Mouse (Mus musculus): ENCODE data around the gene Akap8. TPM values are rescaled to one million over a fixed set of nuclear protein-coding genes. Genes with fewer than 3 reads are reported as not detected.

The Akap8 gene
- total and polyA plus RNA-seq, 3 experiments, result 67.3 to 272 (median 132) TPM

- TF ChIP-seq GATA2 (IDR thresholded peaks at IDR 0.05; ENCODE audit: borderline replicate concordance, low read depth, low read length), result no peak
- TF ChIP-seq POLR2AphosphoS5 (IDR thresholded peaks at IDR 0.05; ENCODE audit: insufficient replicate concordance, low read depth, low read length), result no peak
- no peak for TF ChIP-seq CTCF (IDR thresholded peaks at IDR 0.05; ENCODE audit: low read depth, low read length)
- TF ChIP-seq GATA1 (IDR thresholded peaks at IDR 0.05; ENCODE audit: borderline replicate concordance, low read length), result no peak
- no peak for TF ChIP-seq TAL1 (conservative IDR thresholded peaks at IDR 0.05; ENCODE audit: low read depth, low read length)
- DNase-seq (ENCODE audit: low spot score) (no peak), ATAC-seq (ENCODE audit: extremely low read depth, insufficient number of reproducible peaks, low FRiP score, poor library complexity, severe bottlenecking) (no peak)
- peaks cover 51% of the 10 kb centered on the region for H3K4me1 ChIP-seq (ENCODE audit: insufficient read depth, low read depth, low read length)
- H3K9me3 ChIP-seq (replicated peaks), result no peaks in the 10 kb centered on the region
- H3K4me3 ChIP-seq (ENCODE audit: low read depth, low read length), result no peak overlapping the region
- no peaks in the 10 kb centered on the region for H3K27me3 ChIP-seq (ENCODE audit: insufficient read depth, low read length)
- peaks cover 98% of the 10 kb centered on the region for H3K36me3 ChIP-seq (replicated peaks)
These were observed 8.2 kb downstream of the Akap8 start for GRCm38 (mm10) chr17:32312801-32313200.

- H3K36me3 ChIP-seq (replicated peaks), result peaks cover 98% of the 10 kb centered on the region
- H3K4me3 ChIP-seq (ENCODE audit: low read depth, low read length), result no peak overlapping the region
- no peaks in the 10 kb centered on the region for H3K27me3 ChIP-seq (ENCODE audit: insufficient read depth, low read length)
- peaks cover 36% of the 10 kb centered on the region for H3K4me1 ChIP-seq (ENCODE audit: insufficient read depth, low read depth, low read length)
- no peaks in the 10 kb centered on the region for H3K9me3 ChIP-seq (replicated peaks)
- no peak for DNase-seq (ENCODE audit: low spot score)
- ATAC-seq (ENCODE audit: extremely low read depth, insufficient number of reproducible peaks, low FRiP score, poor library complexity, severe bottlenecking), result no peak
- no peak for TF ChIP-seq GATA2 (IDR thresholded peaks at IDR 0.05; ENCODE audit: borderline replicate concordance, low read depth, low read length)
- TF ChIP-seq GATA1 (IDR thresholded peaks at IDR 0.05; ENCODE audit: borderline replicate concordance, low read length), result no peak
- TF ChIP-seq POLR2AphosphoS5 (IDR thresholded peaks at IDR 0.05; ENCODE audit: insufficient replicate concordance, low read depth, low read length), result no peak
- TF ChIP-seq CTCF (IDR thresholded peaks at IDR 0.05; ENCODE audit: low read depth, low read length), result no peak
- TF ChIP-seq TAL1 (conservative IDR thresholded peaks at IDR 0.05; ENCODE audit: low read depth, low read length), result no peak
These were observed 13.1 kb downstream of the Akap8 start for GRCm38 (mm10) chr17:32307963-32308362.

GRCm38 (mm10) chr17:32298125-32298524 is 22.9 kb downstream of the Akap8 start:
- ATAC-seq (ENCODE audit: extremely low read depth, insufficient number of reproducible peaks, low FRiP score, poor library complexity, severe bottlenecking) (no peak), DNase-seq (ENCODE audit: low spot score) (no peak)
- Histone ChIP-seq H3K9me3 (replicated peaks) (no peaks in the 10 kb centered on the region), H3K36me3 (replicated peaks) (peaks cover 2% of the 10 kb centered on the region), H3K4me3 (ENCODE audit: low read depth, low read length) (no peak overlapping the region), H3K4me1 (ENCODE audit: insufficient read depth, low read depth, low read length) (no peaks in the 10 kb centered on the region), H3K27me3 (ENCODE audit: insufficient read depth, low read length) (no peaks in the 10 kb centered on the region)
- TF ChIP-seq TAL1 (conservative IDR thresholded peaks at IDR 0.05; ENCODE audit: low read depth, low read length) (no peak), CTCF (IDR thresholded peaks at IDR 0.05; ENCODE audit: low read depth, low read length) (no peak), GATA1 (IDR thresholded peaks at IDR 0.05; ENCODE audit: borderline replicate concordance, low read length) (no peak), GATA2 (IDR thresholded peaks at IDR 0.05; ENCODE audit: borderline replicate concordance, low read depth, low read length) (no peak), POLR2AphosphoS5 (IDR thresholded peaks at IDR 0.05; ENCODE audit: insufficient replicate concordance, low read depth, low read length) (no peak)

GRCm38 (mm10) chr17:32295901-32296300 is 25.1 kb downstream of the Akap8 start:
- Histone ChIP-seq H3K36me3 (replicated peaks) (peaks cover 3% of the 10 kb centered on the region), H3K9me3 (replicated peaks) (no peaks in the 10 kb centered on the region), H3K27me3 (ENCODE audit: insufficient read depth, low read length) (no peaks in the 10 kb centered on the region), H3K4me3 (ENCODE audit: low read depth, low read length) (no peak overlapping the region), H3K4me1 (ENCODE audit: insufficient read depth, low read depth, low read length) (no peaks in the 10 kb centered on the region)
- no peak for TF ChIP-seq GATA2 (IDR thresholded peaks at IDR 0.05; ENCODE audit: borderline replicate concordance, low read depth, low read length)
- TF ChIP-seq TAL1 (conservative IDR thresholded peaks at IDR 0.05; ENCODE audit: low read depth, low read length), result no peak
- no peak for DNase-seq (ENCODE audit: low spot score)
- ATAC-seq (ENCODE audit: extremely low read depth, insufficient number of reproducible peaks, low FRiP score, poor library complexity, severe bottlenecking), result no peak

- no peak for DNase-seq (ENCODE audit: low spot score)
- Histone ChIP-seq H3K27me3 (ENCODE audit: insufficient read depth, low read length) (no peaks in the 10 kb centered on the region), H3K36me3 (replicated peaks) (peaks cover 3% of the 10 kb centered on the region), H3K9me3 (replicated peaks) (no peaks in the 10 kb centered on the region), H3K4me3 (ENCODE audit: low read depth, low read length) (no peak overlapping the region), H3K4me1 (ENCODE audit: insufficient read depth, low read depth, low read length) (no peaks in the 10 kb centered on the region)
- TF ChIP-seq POLR2AphosphoS5 (IDR thresholded peaks at IDR 0.05; ENCODE audit: insufficient replicate concordance, low read depth, low read length) (no peak), GATA2 (IDR thresholded peaks at IDR 0.05; ENCODE audit: borderline replicate concordance, low read depth, low read length) (no peak), GATA1 (IDR thresholded peaks at IDR 0.05; ENCODE audit: borderline replicate concordance, low read length) (no peak), TAL1 (conservative IDR thresholded peaks at IDR 0.05; ENCODE audit: low read depth, low read length) (no peak), CTCF (IDR thresholded peaks at IDR 0.05; ENCODE audit: low read depth, low read length) (no peak)
- no peak for ATAC-seq (ENCODE audit: extremely low read depth, insufficient number of reproducible peaks, low FRiP score, poor library complexity, severe bottlenecking)
These were observed 25.9 kb downstream of the Akap8 start for GRCm38 (mm10) chr17:32295160-32295559.

GRCm38 (mm10) chr17:32285138-32285670 is 35.8 kb downstream of the Akap8 start:
- DNase-seq (ENCODE audit: low spot score) (no peak), ATAC-seq (ENCODE audit: extremely low read depth, insufficient number of reproducible peaks, low FRiP score, poor library complexity, severe bottlenecking) (no peak)
- Histone ChIP-seq H3K4me3 (ENCODE audit: low read depth, low read length) (peak overlapping the region; percentile 97), H3K36me3 (replicated peaks) (peaks cover 16% of the 10 kb centered on the region), H3K9me3 (replicated peaks) (no peaks in the 10 kb centered on the region), H3K27me3 (ENCODE audit: insufficient read depth, low read length) (no peaks in the 10 kb centered on the region), H3K4me1 (ENCODE audit: insufficient read depth, low read depth, low read length) (peaks cover 38% of the 10 kb centered on the region)
- no peak for TF ChIP-seq TAL1 (conservative IDR thresholded peaks at IDR 0.05; ENCODE audit: low read depth, low read length)
- TF ChIP-seq POLR2AphosphoS5 (IDR thresholded peaks at IDR 0.05; ENCODE audit: insufficient replicate concordance, low read depth, low read length), result no peak
- TF ChIP-seq CTCF (IDR thresholded peaks at IDR 0.05; ENCODE audit: low read depth, low read length), result no peak
- TF ChIP-seq GATA1 (IDR thresholded peaks at IDR 0.05; ENCODE audit: borderline replicate concordance, low read length), result no peak
- TF ChIP-seq GATA2 (IDR thresholded peaks at IDR 0.05; ENCODE audit: borderline replicate concordance, low read depth, low read length), result no peak

Data from G1E (cell line).